Mouse (Mus musculus): ENCODE data around the gene Rassf6. TPM values are rescaled to one million over a fixed set of nuclear protein-coding genes. Genes with fewer than 3 reads are reported as not detected.

Gene Rassf6
- polyA plus RNA-seq, 1 experiment from 2014 or later = 0.29 TPM

- Histone ChIP-seq H3K9ac (replicated peaks; ENCODE audit: low read length) (no peak overlapping the region), H3K36me3 (replicated peaks; ENCODE audit: control insufficient read depth, insufficient read depth, low read depth, low read length) (no peaks in the 10 kb centered on the region), H3K27me3 (ENCODE audit: control insufficient read depth, insufficient read depth, low read length) (no peaks in the 10 kb centered on the region), H3K9me3 (replicated peaks; ENCODE audit: control insufficient read depth, low read length) (no peaks in the 10 kb centered on the region), H3K27ac (replicated peaks; ENCODE audit: low read depth, low read length) (no peak overlapping the region), H3K4me3 (ENCODE audit: low read depth, low read length) (no peak overlapping the region), H3K4me2 (ENCODE audit: low read depth, low read length) (no peak overlapping the region), H3K4me1 (ENCODE audit: control insufficient read depth, insufficient read depth, low read length) (no peaks in the 10 kb centered on the region)
- DNase-seq (ENCODE audit: low spot score) = no peak
- WGBS = 91% methylated on average over 5 of the region's 5 CpGs
- ATAC-seq (replicated peaks; ENCODE audit: insufficient number of reproducible peaks, low FRiP score, low TSS enrichment, low read depth) = no peak
Observed at GRCm38 (mm10) chr5:90660411-90660810, 20.0 kb upstream of the Rassf6 start.

GRCm38 (mm10) chr5:90656681-90657080 lies 16.2 kb upstream of the Rassf6 start:
- Histone ChIP-seq H3K4me1 (ENCODE audit: control insufficient read depth, insufficient read depth, low read length) (no peaks in the 10 kb centered on the region), H3K4me3 (ENCODE audit: low read depth, low read length) (no peak overlapping the region), H3K9ac (replicated peaks; ENCODE audit: low read length) (no peak overlapping the region), H3K9me3 (replicated peaks; ENCODE audit: control insufficient read depth, low read length) (no peaks in the 10 kb centered on the region), H3K36me3 (replicated peaks; ENCODE audit: control insufficient read depth, insufficient read depth, low read depth, low read length) (no peaks in the 10 kb centered on the region), H3K27ac (replicated peaks; ENCODE audit: low read depth, low read length) (no peak overlapping the region), H3K27me3 (ENCODE audit: control insufficient read depth, insufficient read depth, low read length) (no peaks in the 10 kb centered on the region), H3K4me2 (ENCODE audit: low read depth, low read length) (no peak overlapping the region)
- DNase-seq (ENCODE audit: low spot score) (peak; percentile 25), ATAC-seq (replicated peaks; ENCODE audit: insufficient number of reproducible peaks, low FRiP score, low TSS enrichment, low read depth) (no peak)
- WGBS = 58% methylated on average over 6 of the region's 6 CpGs

- no peak overlapping the region for H3K4me3 ChIP-seq (ENCODE audit: low read depth, low read length)
- ATAC-seq (replicated peaks; ENCODE audit: insufficient number of reproducible peaks, low FRiP score, low TSS enrichment, low read depth) = no peak
- no peak overlapping the region for H3K4me2 ChIP-seq (ENCODE audit: low read depth, low read length)
- no peaks in the 10 kb centered on the region for H3K4me1 ChIP-seq (ENCODE audit: control insufficient read depth, insufficient read depth, low read length)
- peak; percentile 42 for DNase-seq (ENCODE audit: low spot score)
- H3K27ac ChIP-seq (replicated peaks; ENCODE audit: low read depth, low read length) = no peak overlapping the region
- no peaks in the 10 kb centered on the region for H3K9me3 ChIP-seq (replicated peaks; ENCODE audit: control insufficient read depth, low read length)
- no peaks in the 10 kb centered on the region for H3K27me3 ChIP-seq (ENCODE audit: control insufficient read depth, insufficient read depth, low read length)
- H3K36me3 ChIP-seq (replicated peaks; ENCODE audit: control insufficient read depth, insufficient read depth, low read depth, low read length) = no peaks in the 10 kb centered on the region
- H3K9ac ChIP-seq (replicated peaks; ENCODE audit: low read length) = no peak overlapping the region
- whole genome bisulfite sequencing = 48% methylated on average over 13 of the region's 13 CpGs
Observed at GRCm38 (mm10) chr5:90655891-90656290, 15.4 kb upstream of the Rassf6 start.

- 71% methylated on average over 5 of the region's 5 CpGs for WGBS
- H3K4me3 ChIP-seq (ENCODE audit: low read depth, low read length) = no peak overlapping the region
Observed at GRCm38 (mm10) chr5:90654798-90655197, 14.3 kb upstream of the Rassf6 start.

GRCm38 (mm10) chr5:90652724-90653123 lies 12.3 kb upstream of the Rassf6 start:
- ATAC-seq (replicated peaks; ENCODE audit: insufficient number of reproducible peaks, low FRiP score, low TSS enrichment, low read depth) = no peak
- 11% methylated on average over 3 of the region's 3 CpGs for WGBS

More at GRCm38 (mm10) chr5:90654798-90655197, 14.3 kb upstream of the Rassf6 start:
- no peaks in the 10 kb centered on the region for H3K9me3 ChIP-seq (replicated peaks; ENCODE audit: control insufficient read depth, low read length)
- DNase-seq (ENCODE audit: low spot score) (no peak), ATAC-seq (replicated peaks; ENCODE audit: insufficient number of reproducible peaks, low FRiP score, low TSS enrichment, low read depth) (no peak)
- no peak overlapping the region for H3K27ac ChIP-seq (replicated peaks; ENCODE audit: low read depth, low read length)
- no peak overlapping the region for H3K4me2 ChIP-seq (ENCODE audit: low read depth, low read length)
- H3K36me3 ChIP-seq (replicated peaks; ENCODE audit: control insufficient read depth, insufficient read depth, low read depth, low read length) = no peaks in the 10 kb centered on the region
- H3K4me1 ChIP-seq (ENCODE audit: control insufficient read depth, insufficient read depth, low read length) = no peaks in the 10 kb centered on the region
- H3K27me3 ChIP-seq (ENCODE audit: control insufficient read depth, insufficient read depth, low read length) = no peaks in the 10 kb centered on the region
- H3K9ac ChIP-seq (replicated peaks; ENCODE audit: low read length) = no peak overlapping the region

GRCm38 (mm10) chr5:90650466-90651150 lies 10.2 kb upstream of the Rassf6 start:
- WGBS = 79% methylated on average over 5 of the region's 5 CpGs
- H3K36me3 ChIP-seq (replicated peaks; ENCODE audit: control insufficient read depth, insufficient read depth, low read depth, low read length) = no peaks in the 10 kb centered on the region
- no peak overlapping the region for H3K4me2 ChIP-seq (ENCODE audit: low read depth, low read length)
- H3K9me3 ChIP-seq (replicated peaks; ENCODE audit: control insufficient read depth, low read length) = no peaks in the 10 kb centered on the region
- DNase-seq (ENCODE audit: low spot score) = no peak
- ATAC-seq (replicated peaks; ENCODE audit: insufficient number of reproducible peaks, low FRiP score, low TSS enrichment, low read depth) = no peak
- H3K27ac ChIP-seq (replicated peaks; ENCODE audit: low read depth, low read length) = no peak overlapping the region
- no peaks in the 10 kb centered on the region for H3K27me3 ChIP-seq (ENCODE audit: control insufficient read depth, insufficient read depth, low read length)
- H3K9ac ChIP-seq (replicated peaks; ENCODE audit: low read length) = no peak overlapping the region
- H3K4me1 ChIP-seq (ENCODE audit: control insufficient read depth, insufficient read depth, low read length) = no peaks in the 10 kb centered on the region
- H3K4me3 ChIP-seq (ENCODE audit: low read depth, low read length) = no peak overlapping the region

More at GRCm38 (mm10) chr5:90652724-90653123, 12.3 kb upstream of the Rassf6 start:
- H3K27me3 ChIP-seq (ENCODE audit: control insufficient read depth, insufficient read depth, low read length) = no peaks in the 10 kb centered on the region
- H3K4me2 ChIP-seq (ENCODE audit: low read depth, low read length) = no peak overlapping the region
- peak; percentile 82 for DNase-seq (ENCODE audit: low spot score)
- no peaks in the 10 kb centered on the region for H3K9me3 ChIP-seq (replicated peaks; ENCODE audit: control insufficient read depth, low read length)
- H3K36me3 ChIP-seq (replicated peaks; ENCODE audit: control insufficient read depth, insufficient read depth, low read depth, low read length) = no peaks in the 10 kb centered on the region
- no peak overlapping the region for H3K9ac ChIP-seq (replicated peaks; ENCODE audit: low read length)
- H3K27ac ChIP-seq (replicated peaks; ENCODE audit: low read depth, low read length) = no peak overlapping the region
- H3K4me3 ChIP-seq (ENCODE audit: low read depth, low read length) = no peak overlapping the region
- no peaks in the 10 kb centered on the region for H3K4me1 ChIP-seq (ENCODE audit: control insufficient read depth, insufficient read depth, low read length)

- DNase-seq (ENCODE audit: low spot score) (no peak), ATAC-seq (replicated peaks; ENCODE audit: insufficient number of reproducible peaks, low FRiP score, low TSS enrichment, low read depth) (no peak)
- Histone ChIP-seq H3K4me2 (ENCODE audit: low read depth, low read length) (no peak overlapping the region), H3K36me3 (replicated peaks; ENCODE audit: control insufficient read depth, insufficient read depth, low read depth, low read length) (no peaks in the 10 kb centered on the region), H3K4me1 (ENCODE audit: control insufficient read depth, insufficient read depth, low read length) (no peaks in the 10 kb centered on the region), H3K9me3 (replicated peaks; ENCODE audit: control insufficient read depth, low read length) (no peaks in the 10 kb centered on the region), H3K9ac (replicated peaks; ENCODE audit: low read length) (no peak overlapping the region), H3K4me3 (ENCODE audit: low read depth, low read length) (no peak overlapping the region), H3K27ac (replicated peaks; ENCODE audit: low read depth, low read length) (no peak overlapping the region), H3K27me3 (ENCODE audit: control insufficient read depth, insufficient read depth, low read length) (no peaks in the 10 kb centered on the region)
- WGBS = 71% methylated on average over 5 of the region's 5 CpGs
Observed at GRCm38 (mm10) chr5:90647473-90647872, 7.0 kb upstream of the Rassf6 start.

- no peak overlapping the region for H3K27ac ChIP-seq (replicated peaks; ENCODE audit: low read depth, low read length)
- WGBS = 91% methylated on average over 5 of the region's 5 CpGs
- H3K9ac ChIP-seq (replicated peaks; ENCODE audit: low read length) = no peak overlapping the region
- H3K4me2 ChIP-seq (ENCODE audit: low read depth, low read length) = no peak overlapping the region
- no peak for DNase-seq (ENCODE audit: low spot score)
- H3K27me3 ChIP-seq (ENCODE audit: control insufficient read depth, insufficient read depth, low read length) = no peaks in the 10 kb centered on the region
- H3K4me1 ChIP-seq (ENCODE audit: control insufficient read depth, insufficient read depth, low read length) = no peaks in the 10 kb centered on the region
- H3K4me3 ChIP-seq (ENCODE audit: low read depth, low read length) = no peak overlapping the region
- H3K36me3 ChIP-seq (replicated peaks; ENCODE audit: control insufficient read depth, insufficient read depth, low read depth, low read length) = no peaks in the 10 kb centered on the region
- H3K9me3 ChIP-seq (replicated peaks; ENCODE audit: control insufficient read depth, low read length) = no peaks in the 10 kb centered on the region
- ATAC-seq (replicated peaks; ENCODE audit: insufficient number of reproducible peaks, low FRiP score, low TSS enrichment, low read depth) = no peak
Observed at GRCm38 (mm10) chr5:90646398-90646797, 5.9 kb upstream of the Rassf6 start.

All from embryonic facial prominence, embryonic 11.5 days (tissue).